Mouse (Mus musculus) c-Kit-negative CD71-positive TER-119-positive erythroid progenitor cells, embryonic 14.5 days (primary cell): Measurements from ENCODE around the gene Crabp2.
"Not testable (repeated sequence)": the region's sequence is repeated elsewhere in the genome, so short reads cannot be mapped to it uniquely, and the experiment has no call there.

Experiments
- DNase-seq: peaks from one replicate; pipeline ENCODE4 v3.0.0-alpha.2; 2013; ENCODE audit warnings: low read depth, low spot score

Gene Crabp2

GRCm38 (mm10) chr3:87948378-87949265 is at the start of gene Crabp2:
Gene Crabp2, plus strand, starts transcription at chr3:87948666.
- DNase-seq = no peak

- no peak for DNase-seq
These were observed 49.2 kb upstream of the Crabp2 start for GRCm38 (mm10) chr3:87899266-87899665.

DNA sequence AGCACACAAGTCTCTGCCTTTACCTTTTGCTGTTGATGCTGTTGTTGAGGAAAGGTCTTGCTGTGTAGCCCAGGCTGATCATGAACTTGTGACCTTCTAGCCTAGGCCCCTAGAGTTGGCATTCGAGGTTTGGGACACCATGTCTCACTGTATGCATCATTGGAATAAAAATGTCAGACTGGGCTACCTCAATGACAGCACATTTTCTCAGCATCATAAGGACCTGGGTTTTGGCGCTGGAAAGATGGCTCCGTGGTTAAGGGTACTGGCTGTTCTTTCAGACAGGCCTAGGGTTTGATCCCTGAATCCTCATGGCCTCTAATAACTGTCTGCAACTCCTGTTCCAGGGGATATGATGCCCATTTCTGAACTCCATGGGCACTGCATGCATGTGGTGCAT is 48.7 kb upstream of the Crabp2 start:
- DNase-seq = no peak

- DNase-seq = no peak
These were observed 47.3 kb upstream of the Crabp2 start for GRCm38 (mm10) chr3:87901036-87901624.

- DNase-seq = not testable (repeated sequence)
These were observed 46.5 kb upstream of the Crabp2 start for GRCm38 (mm10) chr3:87901959-87902358.

DNA sequence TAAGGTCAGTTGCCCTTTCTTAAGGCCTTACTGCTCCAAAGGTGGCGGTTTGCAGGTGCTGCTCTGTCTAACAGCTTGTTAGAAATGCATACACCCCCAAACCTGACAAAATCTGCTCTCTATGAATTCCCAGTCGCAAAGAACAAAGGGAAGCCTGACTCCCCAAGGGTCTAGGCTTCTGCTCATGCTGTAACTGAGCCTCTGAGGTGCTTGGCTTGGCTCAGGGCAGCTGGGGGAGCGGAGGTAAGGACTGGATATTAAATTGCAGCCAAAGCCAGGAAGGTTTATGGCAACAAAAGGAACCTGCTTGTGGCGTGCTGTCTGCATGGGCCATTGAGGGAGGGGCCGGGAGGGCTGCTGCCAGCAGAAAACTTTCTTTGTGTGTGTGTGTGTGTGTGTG is 44.6 kb upstream of the Crabp2 start:
- DNase-seq = no peak

- DNase-seq = peak; percentile 82
These were observed 42.5 kb upstream of the Crabp2 start, which contains the start of gene Hdgf for GRCm38 (mm10) chr3:87905880-87906485. Gene Hdgf, plus strand, starts transcription at chr3:87906321.

DNA sequence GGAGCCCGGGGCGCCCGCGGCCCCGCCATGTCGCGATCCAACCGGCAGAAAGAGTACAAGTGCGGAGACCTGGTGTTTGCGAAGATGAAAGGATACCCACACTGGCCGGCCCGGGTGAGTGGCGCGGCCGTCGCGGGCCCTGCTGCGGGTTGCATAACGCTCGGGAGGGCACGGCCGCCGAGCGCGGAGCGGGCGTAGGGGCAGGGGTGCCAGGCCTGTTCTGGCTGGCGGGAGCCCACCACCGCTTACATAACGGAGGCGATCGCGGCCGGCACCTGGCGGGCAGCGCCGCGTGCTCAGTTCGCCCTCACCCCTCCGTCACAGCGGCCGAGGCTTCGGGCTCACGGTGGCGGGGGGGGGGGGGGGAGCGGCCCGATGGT is 41.9 kb upstream of the Crabp2 start:
- DNase-seq = no peak

- no peak for DNase-seq
These were observed 41.2 kb upstream of the Crabp2 start for GRCm38 (mm10) chr3:87906981-87907857.

- no peak for DNase-seq
These were observed 40.6 kb upstream of the Crabp2 start for GRCm38 (mm10) chr3:87907906-87908305.

DNA sequence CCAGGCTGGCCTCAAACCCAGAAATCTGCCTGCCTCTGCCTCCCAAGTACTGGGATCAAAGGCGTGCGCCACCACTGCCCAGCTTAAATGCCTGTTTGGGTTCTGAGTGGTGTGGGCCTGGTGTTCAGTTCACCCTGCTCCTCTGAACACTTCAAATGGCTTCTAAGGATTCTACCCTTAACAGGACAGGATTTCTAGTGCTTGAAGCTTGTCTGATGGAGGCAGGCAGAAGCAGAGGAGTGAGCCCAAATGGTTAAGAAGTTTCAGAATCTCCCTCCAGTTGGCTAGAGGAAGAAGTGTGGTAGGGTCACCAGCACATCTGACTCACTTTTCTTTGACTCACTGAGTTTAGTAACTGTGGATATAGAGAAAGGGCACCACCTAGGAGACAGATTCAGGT is 39.1 kb upstream of the Crabp2 start:
- DNase-seq = no peak

- DNase-seq = no peak
These were observed 38.6 kb upstream of the Crabp2 start for GRCm38 (mm10) chr3:87909874-87910273.

DNA sequence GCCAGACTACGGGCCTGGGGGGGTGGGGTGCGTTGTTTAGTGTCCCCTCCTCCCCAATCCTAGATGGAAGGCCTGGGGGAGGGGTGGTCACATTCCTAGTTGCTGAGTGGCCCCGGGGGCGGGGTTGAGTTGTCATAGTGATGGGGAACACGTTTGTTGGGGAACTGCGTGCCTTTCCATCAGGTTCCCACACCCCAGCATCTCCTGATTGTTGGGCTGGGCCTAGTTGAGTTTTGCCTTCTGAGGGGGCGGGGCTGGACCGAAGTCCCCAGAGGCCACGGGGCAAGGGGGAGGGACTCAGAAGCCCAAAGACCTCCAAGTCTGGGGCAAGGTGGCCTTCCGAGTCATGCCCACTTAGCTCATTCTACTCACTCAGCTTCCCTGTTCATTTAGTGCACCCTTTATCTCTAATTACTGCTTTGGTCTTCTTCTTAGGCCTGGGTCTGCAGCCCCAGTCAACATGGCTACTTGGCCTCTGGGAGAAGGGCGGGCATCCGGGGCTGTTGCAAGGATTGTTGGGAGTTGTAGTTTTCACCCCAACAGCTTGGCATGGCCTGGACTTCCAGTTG is 37.8 kb upstream of the Crabp2 start:
- DNase-seq = no peak

GRCm38 (mm10) chr3:87913491-87913890 is 35.0 kb upstream of the Crabp2 start:
- no peak for DNase-seq

- DNase-seq = no peak
These were observed 34.6 kb upstream of the Crabp2 start for GRCm38 (mm10) chr3:87913891-87914290.

DNA sequence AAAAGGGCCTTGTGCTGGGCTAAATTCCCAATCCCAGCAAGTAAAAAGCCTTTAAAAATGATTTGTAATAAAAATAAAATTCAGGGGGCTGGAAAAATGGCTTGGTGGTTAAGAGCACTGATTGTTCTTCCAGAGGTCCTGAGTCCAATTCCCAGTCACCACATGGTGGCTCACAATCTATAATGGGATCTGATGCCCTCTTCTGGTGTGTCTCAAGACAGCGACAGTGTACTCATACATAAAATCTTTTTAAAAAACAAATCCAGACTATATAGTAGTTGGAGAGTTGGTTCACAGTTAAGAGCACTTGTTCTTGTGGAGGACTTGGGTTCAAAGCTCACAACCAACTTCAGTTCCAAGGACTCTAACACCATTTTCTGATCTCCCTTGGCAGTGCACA is 31.5 kb upstream of the Crabp2 start:
- no peak for DNase-seq

GRCm38 (mm10) chr3:87918551-87918950 is 29.9 kb upstream of the Crabp2 start:
- no peak for DNase-seq

DNA sequence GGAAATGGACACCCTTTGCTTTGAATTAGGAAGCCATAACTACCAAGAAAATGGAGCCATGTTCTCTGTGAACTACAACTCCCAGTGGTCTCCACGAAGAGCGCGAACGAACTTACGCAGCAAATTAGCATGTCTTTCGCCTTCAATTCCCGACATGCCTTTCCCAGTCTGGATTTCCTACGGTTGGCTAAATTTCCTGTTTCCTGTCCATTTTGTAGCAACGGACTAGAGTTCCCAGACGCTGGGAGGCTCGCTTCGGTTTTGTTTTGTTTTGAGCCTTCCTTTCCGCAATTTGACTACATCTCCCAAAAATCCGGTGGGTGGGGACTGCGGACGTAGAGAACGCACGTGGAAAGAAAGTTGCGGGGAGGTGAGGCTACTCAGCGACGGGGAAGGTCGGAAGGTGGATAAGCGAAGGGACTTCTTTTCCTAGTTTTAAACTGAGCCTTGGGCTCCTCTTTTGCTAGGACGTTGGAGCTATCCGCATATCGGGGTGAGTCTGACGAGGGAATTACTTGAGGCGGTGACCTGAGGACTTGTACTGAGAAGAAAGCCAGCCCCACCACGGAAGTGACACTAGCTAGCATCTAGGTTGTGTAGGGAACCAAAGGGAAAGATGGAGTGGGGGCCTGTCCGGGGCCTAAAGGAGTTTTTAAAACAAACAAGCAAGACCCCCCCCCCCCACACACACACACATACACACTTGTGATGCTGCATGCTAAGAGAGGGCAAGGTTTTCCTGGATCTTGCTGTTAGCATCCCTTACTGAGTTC is 28.9 kb upstream of the Crabp2 start, which contains the start of gene Mrpl24:
TSS of gene Mrpl24 (plus strand) at position 171 of the 773 bp plus-strand sequence.
- no peak for DNase-seq

GRCm38 (mm10) chr3:87920270-87920943 is 28.1 kb upstream of the Crabp2 start:
- no peak for DNase-seq

DNA sequence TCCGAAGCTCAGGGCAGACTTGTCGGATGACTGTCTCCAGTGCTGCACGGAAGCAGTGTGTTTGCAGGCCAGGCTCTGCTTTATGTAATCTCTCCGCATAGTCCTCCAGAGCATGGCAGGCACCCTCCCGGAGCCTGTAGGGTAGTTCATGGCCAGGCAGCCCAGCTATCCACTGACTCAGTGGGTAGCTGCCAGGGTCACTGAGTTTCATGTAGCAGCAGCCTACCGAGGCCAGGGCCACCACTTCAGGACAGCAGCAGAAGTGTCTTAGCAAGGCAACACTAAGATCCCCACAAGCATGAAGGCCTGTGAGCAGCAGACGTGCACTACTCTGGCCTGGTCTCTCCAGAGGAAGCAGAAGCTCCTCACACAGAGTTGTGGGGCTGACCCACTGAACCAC is 23.5 kb upstream of the Crabp2 start:
- no peak for DNase-seq
